Mouse (Mus musculus) mature B cell (primary cell): ENCODE data around the gene Fahd1.

Source experiments
- in situ Hi-C: fragments of 300-500 bp; cut with MboI; formaldehyde crosslinking; loops from 2 replicates; pipeline ENCODE4 v1.14.3; 2019

Fahd1 gene

GRCm38 (mm10) chr17:24885356-24886133, 35.4 kb upstream of the Fahd1 start:
- in situ Hi-C loops = no loop called here

GRCm38 (mm10) chr17:24884391-24884790, 34.2 kb upstream of the Fahd1 start:
- in situ Hi-C loops = no loop called here

- in situ Hi-C loops = no loop called here
These were observed 31.7 kb upstream of the Fahd1 start for GRCm38 (mm10) chr17:24881738-24882440.

GRCm38 (mm10) chr17:24878531-24878930, 28.4 kb upstream of the Fahd1 start:
- in situ Hi-C loops = no loop called here

GRCm38 (mm10) chr17:24878117-24878397, 27.9 kb upstream of the Fahd1 start:
- in situ Hi-C loops = no loop called here

- in situ Hi-C loops = no loop called here
These were observed 27.4 kb upstream of the Fahd1 start for GRCm38 (mm10) chr17:24877336-24878116.

GRCm38 (mm10) chr17:24874989-24875388, 24.8 kb upstream of the Fahd1 start:
- in situ Hi-C loops = no loop called here

- in situ Hi-C loops = no loop called here
These were observed 24.2 kb upstream of the Fahd1 start for GRCm38 (mm10) chr17:24874405-24874745.

GRCm38 (mm10) chr17:24873695-24874404, 23.7 kb upstream of the Fahd1 start:
- in situ Hi-C loops = no loop called here

GRCm38 (mm10) chr17:24867914-24868313, 17.8 kb upstream of the Fahd1 start:
- in situ Hi-C loops = no loop called here

- in situ Hi-C loops = no loop called here
These were observed 15.6 kb upstream of the Fahd1 start, which contains the start of gene Igfals for GRCm38 (mm10) chr17:24865776-24866175. TSS of gene Igfals (plus strand) at chr17:24865997.

- in situ Hi-C loops = no loop called here
These were observed 11.6 kb upstream of the Fahd1 start for GRCm38 (mm10) chr17:24861785-24862184.

- in situ Hi-C loops = no loop called here
These were observed 9.9 kb upstream of the Fahd1 start for GRCm38 (mm10) chr17:24860076-24860475.

- in situ Hi-C loops = no loop called here
These were observed 8.8 kb upstream of the Fahd1 start for GRCm38 (mm10) chr17:24858967-24859366.

GRCm38 (mm10) chr17:24857831-24858470, 7.8 kb upstream of the Fahd1 start:
- in situ Hi-C loops = no loop called here

- in situ Hi-C loops = no loop called here
These were observed 6.4 kb upstream of the Fahd1 start for GRCm38 (mm10) chr17:24856589-24856988.

GRCm38 (mm10) chr17:24855838-24856464, 5.8 kb upstream of the Fahd1 start:
- in situ Hi-C loops = no loop called here

GRCm38 (mm10) chr17:24851381-24852125, 1.4 kb upstream of the Fahd1 start:
- in situ Hi-C loops = no loop called here

- in situ Hi-C loops = no loop called here
These were observed 586 bp upstream of the Fahd1 start for GRCm38 (mm10) chr17:24850773-24851127.

GRCm38 (mm10) chr17:24849733-24850064, 465 bp downstream of the Fahd1 start:
- in situ Hi-C loops = no loop called here

- in situ Hi-C loops = no loop called here
These were observed 1.5 kb downstream of the Fahd1 start for GRCm38 (mm10) chr17:24848600-24849031.
